Comparison of ENCODE assay signal across 18 mouse cellular contexts in genomic region chr8:124460660-124461059, GRCm38 (mm10). TPM values are rescaled to one million over a fixed set of nuclear protein-coding genes. Genes with fewer than 3 reads are reported as not detected.
DNase-seq lines count a peak whose midpoint lies in the region; ATAC-seq and TF ChIP-seq lines count a peak whose summit lies in the region.
"Had no signal": no experiment of that assay in that cellular context is flagged by ENCODE, and none has a peak within 500 bp of the region (broad histone marks: within the 10 kb centered on the region; RNA-seq: fewer than 3 reads in every experiment).

No protein-coding gene starts in this region.

- 53% methylated on average over 4 of the region's 4 CpGs for WGBS in embryonic facial prominence, embryonic 14.5 days
- WGBS in embryonic facial prominence, embryonic 10.5 days = 72% methylated on average over 4 of the region's 4 CpGs
- WGBS in lung, embryonic 16.5 days = 52% methylated on average over 4 of the region's 4 CpGs
- 51% methylated on average over 4 of the region's 4 CpGs for WGBS in lung, adult 2 months
- 54% methylated on average over 4 of the region's 4 CpGs for WGBS in lung, postnatal 0 days
- WGBS in neural tube, embryonic 15.5 days = 54% methylated on average over 4 of the region's 4 CpGs

- TF ChIP-seq EP300 in lung, postnatal 0 days (IDR thresholded peaks at IDR 0.05) = no peak

- TF ChIP-seq POLR2A in lung, adult 2 months (IDR thresholded peaks at IDR 0.05; ENCODE audit: borderline replicate concordance, extremely low read depth, low read depth, low read length) = no peak

- H3K4me2 ChIP-seq in embryonic facial prominence, embryonic 14.5 days (ENCODE audit: low read depth, low read length) = no peak overlapping the region
- no peak overlapping the region for H3K4me2 ChIP-seq in lung, embryonic 16.5 days (ENCODE audit: low read depth, low read length)
- H3K4me2 ChIP-seq in lung, postnatal 0 days (replicated peaks; ENCODE audit: low read depth, low read length) = no peak overlapping the region
- H3K4me2 ChIP-seq in neural tube, embryonic 15.5 days = no peak overlapping the region
- H3K4me2 ChIP-seq: embryonic facial prominence, embryonic 12.5 days; limb, embryonic 13.5 days had no signal

- no peaks in the 10 kb centered on the region for H3K36me3 ChIP-seq in embryonic facial prominence, embryonic 14.5 days (ENCODE audit: control insufficient read depth, insufficient read depth, low read length)
- no peaks in the 10 kb centered on the region for H3K36me3 ChIP-seq in embryonic facial prominence, embryonic 10.5 days (replicated peaks)
- no peaks in the 10 kb centered on the region for H3K36me3 ChIP-seq in lung, embryonic 16.5 days (ENCODE audit: control insufficient read depth, insufficient read depth, low read length)
- no peaks in the 10 kb centered on the region for H3K36me3 ChIP-seq in lung, postnatal 0 days (ENCODE audit: insufficient read depth, low read length)
- H3K36me3 ChIP-seq in neural tube, embryonic 15.5 days = no peaks in the 10 kb centered on the region
- H3K36me3 ChIP-seq: embryonic facial prominence, embryonic 12.5 days; limb, embryonic 13.5 days had no signal

- peak; percentile 36 for DNase-seq in embryonic facial prominence, embryonic 14.5 days (ENCODE audit: low spot score)
- no peak for DNase-seq in embryonic facial prominence, embryonic 10.5 days (ENCODE audit: low spot score)
- DNase-seq in lung, adult 2 months = no peak
- peak; percentile 75 for DNase-seq in lung, postnatal 0 days (ENCODE audit: low spot score)
- no peak for DNase-seq in frontal cortex, postnatal 14 days (ENCODE audit: low spot score in 2 of 2)
- DNase-seq in yolk sac, embryonic 10.5 days (ENCODE audit: low spot score) = no peak
- DNase-seq: heart, adult 11 months; kidney, adult 2 months; kidney, postnatal 25 days; right cerebral cortex, adult 18-20 months; spleen, adult 18-20 months; thymus, adult 2 months had no signal

- H3K9ac ChIP-seq in embryonic facial prominence, embryonic 14.5 days (ENCODE audit: low read depth, low read length) = no peak overlapping the region
- no peak overlapping the region for H3K9ac ChIP-seq in lung, embryonic 16.5 days (ENCODE audit: low read length)
- no peak overlapping the region for H3K9ac ChIP-seq in lung, postnatal 0 days (replicated peaks; ENCODE audit: low read depth)
- no peak overlapping the region for H3K9ac ChIP-seq in neural tube, embryonic 15.5 days (replicated peaks)
- H3K9ac ChIP-seq: embryonic facial prominence, embryonic 12.5 days; limb, embryonic 13.5 days; liver, embryonic 14.5 days had no signal

- no peak overlapping the region for H3K4me3 ChIP-seq in embryonic facial prominence, embryonic 14.5 days (ENCODE audit: low read depth, low read length)
- no peak overlapping the region for H3K4me3 ChIP-seq in embryonic facial prominence, embryonic 10.5 days
- no peak overlapping the region for H3K4me3 ChIP-seq in lung, embryonic 16.5 days (ENCODE audit: low read length)
- no peak overlapping the region for H3K4me3 ChIP-seq in lung, adult 2 months (replicated peaks; ENCODE audit: extremely low read depth, low read depth, low read length)
- no peak overlapping the region for H3K4me3 ChIP-seq in lung, postnatal 0 days (ENCODE audit: low read depth, low read length)
- no peak overlapping the region for H3K4me3 ChIP-seq in neural tube, embryonic 15.5 days (replicated peaks)
- H3K4me3 ChIP-seq: embryonic facial prominence, embryonic 12.5 days; left cerebral cortex, adult 2 months; limb, embryonic 13.5 days had no signal

- 0 out of 2 replicates have a peak, but pooled peaks cover 4% of the 10 kb centered on the region for H3K27me3 ChIP-seq in embryonic facial prominence, embryonic 14.5 days (replicated peaks; ENCODE audit: control insufficient read depth, insufficient read depth, low read length)
- no peaks in the 10 kb centered on the region for H3K27me3 ChIP-seq in embryonic facial prominence, embryonic 10.5 days (replicated peaks; ENCODE audit: low read depth, poor library complexity, severe bottlenecking)
- no peaks in the 10 kb centered on the region; the same call in 1 of the 2 replicates for H3K27me3 ChIP-seq in lung, embryonic 16.5 days (ENCODE audit: control insufficient read depth, insufficient read depth, low read depth, low read length)
- H3K27me3 ChIP-seq in lung, postnatal 0 days (replicated peaks; ENCODE audit: insufficient read depth, low read length) = no peaks in the 10 kb centered on the region
- H3K27me3 ChIP-seq in neural tube, embryonic 15.5 days (replicated peaks) = 0 out of 2 replicates have a peak, but pooled peaks cover 2% of the 10 kb centered on the region

- no peaks in the 10 kb centered on the region for H3K4me1 ChIP-seq in embryonic facial prominence, embryonic 14.5 days (ENCODE audit: control insufficient read depth, insufficient read depth, low read length)
- H3K4me1 ChIP-seq in embryonic facial prominence, embryonic 10.5 days = 0 out of 2 replicates have a peak, but pooled peaks cover 2% of the 10 kb centered on the region
- H3K4me1 ChIP-seq in lung, embryonic 16.5 days (replicated peaks; ENCODE audit: control insufficient read depth, insufficient read depth, low read length) = no peaks in the 10 kb centered on the region
- H3K4me1 ChIP-seq in lung, adult 2 months (ENCODE audit: control insufficient read depth, insufficient read depth, low read length) = no peaks in the 10 kb centered on the region
- no peaks in the 10 kb centered on the region for H3K4me1 ChIP-seq in lung, postnatal 0 days (ENCODE audit: insufficient read depth, low read depth, low read length)
- H3K4me1 ChIP-seq in neural tube, embryonic 15.5 days = peaks cover 20% of the 10 kb centered on the region
- H3K4me1 ChIP-seq: embryonic facial prominence, embryonic 12.5 days; limb, embryonic 13.5 days had no signal

- no peaks in the 10 kb centered on the region for H3K9me3 ChIP-seq in embryonic facial prominence, embryonic 14.5 days (ENCODE audit: control insufficient read depth, low read length)
- no peaks in the 10 kb centered on the region for H3K9me3 ChIP-seq in embryonic facial prominence, embryonic 10.5 days
- no peaks in the 10 kb centered on the region for H3K9me3 ChIP-seq in lung, embryonic 16.5 days (ENCODE audit: control insufficient read depth, low read length)
- H3K9me3 ChIP-seq in lung, postnatal 0 days (ENCODE audit: low read length) = no peaks in the 10 kb centered on the region
- no peaks in the 10 kb centered on the region for H3K9me3 ChIP-seq in neural tube, embryonic 15.5 days (replicated peaks)
- H3K9me3 ChIP-seq: embryonic facial prominence, embryonic 12.5 days; limb, embryonic 13.5 days had no signal

- peak; percentile 55; the same call in 1 of the 2 replicates for ATAC-seq in embryonic facial prominence, embryonic 14.5 days (ENCODE audit: low read depth)
- peak; percentile 34; the same call in 1 of the 2 replicates for ATAC-seq in lung, embryonic 16.5 days (ENCODE audit: low read depth)
- ATAC-seq in lung, postnatal 0 days = peak; percentile 83
- no peak for ATAC-seq in neural tube, embryonic 15.5 days (ENCODE audit: low FRiP score)

- TF ChIP-seq CTCF in lung, adult 2 months (IDR thresholded peaks at IDR 0.05; ENCODE audit: insufficient read depth, low read length) = no peak
- TF ChIP-seq CTCF in lung, postnatal 0 days (IDR thresholded peaks at IDR 0.05) = no peak

- no peak overlapping the region for H3K27ac ChIP-seq in embryonic facial prominence, embryonic 14.5 days (replicated peaks; ENCODE audit: low read depth, low read length)
- H3K27ac ChIP-seq in embryonic facial prominence, embryonic 10.5 days (replicated peaks) = no peak overlapping the region
- no peak overlapping the region for H3K27ac ChIP-seq in lung, embryonic 16.5 days (ENCODE audit: low read length)
- no peak overlapping the region for H3K27ac ChIP-seq in lung, postnatal 0 days (ENCODE audit: low read length)
- peak overlapping the region; percentile 34 for H3K27ac ChIP-seq in neural tube, embryonic 15.5 days (replicated peaks)
- H3K27ac ChIP-seq: embryonic facial prominence, embryonic 12.5 days; left cerebral cortex, adult 2 months; limb, embryonic 13.5 days; liver, embryonic 14.5 days had no signal

RNA-seq across cellular contexts. Expression of gene Pgbd5, which starts 21.2 kb away (rescaled TPM):
- polyA plus RNA-seq in embryonic facial prominence, embryonic 14.5 days (2014; fragmentation: Nextera tagmentation; extraction: Ambion mirVana) = 2.6 and 3.3 TPM in 2 replicates
- 1.1 and 1.3 TPM in 2 replicates for polyA plus RNA-seq in embryonic facial prominence, embryonic 10.5 days (2016; fragmentation: Nextera tagmentation; extraction: Ambion mirVana)
- polyA plus RNA-seq in lung, embryonic 16.5 days (2015; fragmentation: Nextera tagmentation; extraction: Ambion mirVana) = 1.9 and 2.2 TPM in 2 replicates
- polyA plus RNA-seq in lung, adult 2 months (2012; rRNA removed) = 0.46 and 0.48 TPM in 2 replicates
- polyA plus RNA-seq in lung, postnatal 0 days (2015; fragmentation: Nextera tagmentation; extraction: Ambion mirVana) = 5.0 and 5.6 TPM in 2 replicates
- polyA plus RNA-seq in neural tube, embryonic 15.5 days (2015; fragmentation: Nextera tagmentation; extraction: Ambion mirVana) = 12.0 and 17.0 TPM in 2 replicates

RNA-seq across cellular contexts. Expression of gene Cog2, which starts 59.9 kb away (rescaled TPM):
- polyA plus RNA-seq in embryonic facial prominence, embryonic 14.5 days (2014; fragmentation: Nextera tagmentation; extraction: Ambion mirVana) = 36.6 and 39.0 TPM in 2 replicates
- 41.8 and 41.9 TPM in 2 replicates for polyA plus RNA-seq in embryonic facial prominence, embryonic 10.5 days (2016; fragmentation: Nextera tagmentation; extraction: Ambion mirVana)
- 35.6 and 36.2 TPM in 2 replicates for polyA plus RNA-seq in lung, embryonic 16.5 days (2015; fragmentation: Nextera tagmentation; extraction: Ambion mirVana)
- 14.5 and 17.9 TPM in 2 replicates for polyA plus RNA-seq in lung, adult 2 months (2012; rRNA removed)
- polyA plus RNA-seq in lung, postnatal 0 days (2015; fragmentation: Nextera tagmentation; extraction: Ambion mirVana) = 23.5 and 24.5 TPM in 2 replicates
- polyA plus RNA-seq in neural tube, embryonic 15.5 days (2015; fragmentation: Nextera tagmentation; extraction: Ambion mirVana) = 30.4 and 32.2 TPM in 2 replicates

Comparison
In these comparisons a context has a peak if more than half of its experiments do, and no peak if none do; other contexts are left out.
1. DNase-seq: peak in embryonic facial prominence, embryonic 14.5 days (single experiment) and lung, postnatal 0 days (single experiment); none in embryonic facial prominence, embryonic 10.5 days (single experiment), lung, adult 2 months (single experiment), frontal cortex, postnatal 14 days (0 of 2) and yolk sac, embryonic 10.5 days (single experiment).